Mouse (Mus musculus) spleen, adult 2 months (tissue): ENCODE data around the gene Sptbn2.

Experiments
- CTCF ChIP-seq: fragments of 200-500 bp; IDR thresholded peaks from 2 replicates; pipeline ENCODE4 v1.5.1; 2011; ENCODE audit warnings: mild to moderate bottlenecking, inconsistent platforms; ENCODE audit not compliant: insufficient read depth, insufficient read length, insufficient replicate concordance; ENCODE audit errors: extremely low read depth
- POLR2A ChIP-seq: fragments of 200-500 bp; IDR thresholded peaks from 2 replicates; pipeline ENCODE4 v1.6.1; 2011; ENCODE audit warnings: low read depth, low read length, inconsistent platforms

DNA sequence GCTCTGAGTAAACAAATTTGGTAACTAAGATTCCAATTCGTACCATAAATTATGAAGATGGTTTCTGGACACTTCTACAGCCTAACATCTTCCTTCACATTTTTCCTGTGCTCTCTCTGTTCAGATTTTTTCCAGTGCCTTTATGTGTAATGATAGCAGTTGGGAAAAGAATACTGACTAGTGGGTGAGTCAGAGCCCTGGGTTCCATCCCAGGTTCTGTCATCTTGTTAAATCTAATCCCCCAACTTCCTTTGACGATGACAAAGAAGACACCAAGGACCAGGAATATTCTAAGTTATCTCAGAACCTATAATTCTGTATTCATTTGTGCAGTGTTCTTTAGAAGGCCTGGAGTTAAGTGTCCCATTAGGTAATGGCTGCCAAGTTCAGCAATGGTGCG lies 13.8 kb upstream of the Sptbn2 start:
- TF ChIP-seq CTCF (no peak), POLR2A (no peak)
